Mouse (Mus musculus) myocyte (in vitro differentiated cells): Measurements from ENCODE around the gene Timm22. TPM values are rescaled to one million over a fixed set of nuclear protein-coding genes. Genes with fewer than 3 reads are reported as not detected.
A peak's percentile ranks its signal among the peaks of the same experiment; 100 is the strongest.

Experiments
- H3K27me3 ChIP-seq: one replicate; pipeline ENCODE4 v1.6.1; 2011; ENCODE audit not compliant: control insufficient read depth, insufficient read depth, insufficient read length
- H3K36me3 ChIP-seq: one replicate; pipeline ENCODE4 v1.6.1; 2011; ENCODE audit not compliant: control insufficient read depth, insufficient read depth
- H3K4me2 ChIP-seq: one replicate; pipeline ENCODE4 v1.6.1; 2011; ENCODE audit warnings: low read depth, control low read depth
- H3K4me3 ChIP-seq: one replicate; pipeline ENCODE4 v1.5.1; 2011; ENCODE audit warnings: mild to moderate bottlenecking, control low read depth, moderate library complexity
- H3K79me2 ChIP-seq: one replicate; pipeline ENCODE4 v1.6.1; 2011; ENCODE audit not compliant: control insufficient read depth, insufficient read depth
- H3ac ChIP-seq: one replicate; pipeline ENCODE4 v1.6.1; 2011; ENCODE audit not compliant: control insufficient read depth, insufficient read length
- CEBPB ChIP-seq: IDR thresholded peaks from 2 replicates; pipeline ENCODE4 v1.6.1; 2011; ENCODE audit warnings: mild to moderate bottlenecking, moderate library complexity; ENCODE audit not compliant: poor library complexity, insufficient read depth, severe bottlenecking
- E2F4 ChIP-seq: IDR thresholded peaks from one replicate; pipeline ENCODE4 v1.6.1; 2011; ENCODE audit warnings: mild to moderate bottlenecking, control low read depth, moderate library complexity; ENCODE audit not compliant: insufficient read depth
- MAX ChIP-seq: IDR thresholded peaks from one replicate; pipeline ENCODE4 v1.6.1; 2011; ENCODE audit warnings: low read depth, mild to moderate bottlenecking, control low read depth
- MYOD1 ChIP-seq, 3 experiments: IDR thresholded peaks; one replicate each; pipeline ENCODE4 v1.6.1; 2011; ENCODE audit warnings: control low read depth in 2 of 3, low read depth in 2 of 3, mild to moderate bottlenecking in 2 of 3, moderate library complexity in 1 of 3; ENCODE audit not compliant: insufficient read length in 2 of 3, control insufficient read depth in 1 of 3
- MYOG ChIP-seq, 3 experiments: IDR thresholded peaks; one replicate each; pipeline ENCODE4 v1.6.1; 2011; ENCODE audit warnings: control low read depth in 2 of 3, low read depth in 2 of 3, mild to moderate bottlenecking in 2 of 3; ENCODE audit not compliant: insufficient read length in 2 of 3, control insufficient read depth in 1 of 3, insufficient read depth in 1 of 3
- POLR2A ChIP-seq: IDR thresholded peaks from one replicate; pipeline ENCODE4 v1.6.1; 2011; ENCODE audit warnings: low read depth, mild to moderate bottlenecking, control low read depth, moderate library complexity; ENCODE audit not compliant: insufficient read length
- POLR2AphosphoS2 ChIP-seq: IDR thresholded peaks from one replicate; pipeline ENCODE4 v1.6.1; 2011; ENCODE audit warnings: low read depth, control low read depth; ENCODE audit not compliant: insufficient read length
- REST ChIP-seq: IDR thresholded peaks from one replicate; pipeline ENCODE4 v1.6.1; 2011; ENCODE audit warnings: mild to moderate bottlenecking, control low read depth, moderate library complexity; ENCODE audit not compliant: insufficient read depth, insufficient read length
- SRF ChIP-seq: IDR thresholded peaks from one replicate; pipeline ENCODE4 v1.6.1; 2011; ENCODE audit warnings: low read depth; ENCODE audit not compliant: control insufficient read depth, insufficient read length
- TCF12 ChIP-seq: IDR thresholded peaks from one replicate; pipeline ENCODE4 v1.6.1; 2011; ENCODE audit warnings: mild to moderate bottlenecking, control low read depth; ENCODE audit not compliant: poor library complexity, insufficient read depth, severe bottlenecking
- TCF3 ChIP-seq: IDR thresholded peaks from one replicate; pipeline ENCODE4 v1.6.1; 2011; ENCODE audit warnings: low read depth, control low read depth; ENCODE audit not compliant: insufficient read length
- USF1 ChIP-seq: IDR thresholded peaks from one replicate; pipeline ENCODE4 v1.6.1; 2011; ENCODE audit warnings: low read depth, mild to moderate bottlenecking, control low read depth, moderate library complexity
- polyA plus RNA-seq: library from polyadenylated mRNA; unstranded; fragments of >200 nt; fragmentation: generic; extraction: Trizol; gene quantifications from one replicate; pipeline ENCODE4 v1.2.1, GENCODE M21; 2012; ENCODE audit warnings: missing spikeins

Gene Timm22
- polyA plus RNA-seq, 1 experiment: 101 TPM

GRCm38 (mm10) chr11:76420896-76421295 lies 14.1 kb downstream of the Timm22 start:
- H3K36me3 ChIP-seq: peaks cover 39% of the 10 kb centered on the region
- TF ChIP-seq REST (no peak), MYOG (IDR thresholded peaks at IDR 0.05; ENCODE audit: control insufficient read depth in 1 of 3, insufficient read depth in 1 of 3, insufficient read length in 2 of 3, low read depth in 2 of 3) (peak in 1 of 3 experiments; percentile 30)

GRCm38 (mm10) chr11:76425749-76426148 lies 19.0 kb downstream of the Timm22 start:
- Histone ChIP-seq H3ac (no peak overlapping the region), H3K36me3 (peaks cover 26% of the 10 kb centered on the region), H3K27me3 (no peaks in the 10 kb centered on the region), H3K79me2 (no peaks in the 10 kb centered on the region), H3K4me3 (no peak overlapping the region), H3K4me2 (no peak overlapping the region)
- TF ChIP-seq CEBPB (no peak), REST (no peak), TCF3 (no peak), MYOD1 (IDR thresholded peaks at IDR 0.05; ENCODE audit: control insufficient read depth in 1 of 3, insufficient read length in 2 of 3, low read depth in 2 of 3) (no peak), TCF12 (no peak), POLR2AphosphoS2 (no peak), SRF (no peak), POLR2A (no peak), E2F4 (no peak), MAX (no peak), USF1 (no peak), MYOG (IDR thresholded peaks at IDR 0.05; ENCODE audit: control insufficient read depth in 1 of 3, insufficient read depth in 1 of 3, insufficient read length in 2 of 3, low read depth in 2 of 3) (no peak)

More at GRCm38 (mm10) chr11:76420896-76421295, 14.1 kb downstream of the Timm22 start:
- Histone ChIP-seq H3K4me2 (no peak overlapping the region), H3K4me3 (no peak overlapping the region), H3ac (no peak overlapping the region), H3K27me3 (no peaks in the 10 kb centered on the region), H3K79me2 (no peaks in the 10 kb centered on the region)

GRCm38 (mm10) chr11:76427781-76428180 lies 21.0 kb downstream of the Timm22 start:
- no peak overlapping the region for H3ac ChIP-seq

GRCm38 (mm10) chr11:76429046-76429445 lies 22.3 kb downstream of the Timm22 start:
- no peak for TF ChIP-seq POLR2A
- peak; percentile 4 for TF ChIP-seq USF1
- no peak for TF ChIP-seq POLR2AphosphoS2
- Histone ChIP-seq H3K4me3 (no peak overlapping the region), H3K27me3 (no peaks in the 10 kb centered on the region), H3K36me3 (peaks cover 22% of the 10 kb centered on the region), H3K79me2 (no peaks in the 10 kb centered on the region), H3K4me2 (no peak overlapping the region), H3ac (no peak overlapping the region)

More at GRCm38 (mm10) chr11:76427781-76428180, 21.0 kb downstream of the Timm22 start:
- Histone ChIP-seq H3K27me3 (no peaks in the 10 kb centered on the region), H3K4me3 (no peak overlapping the region), H3K36me3 (peaks cover 19% of the 10 kb centered on the region), H3K4me2 (no peak overlapping the region), H3K79me2 (no peaks in the 10 kb centered on the region)
- TF ChIP-seq POLR2A (no peak), USF1 (no peak), MYOG (IDR thresholded peaks at IDR 0.05; ENCODE audit: control insufficient read depth in 1 of 3, insufficient read depth in 1 of 3, insufficient read length in 2 of 3, low read depth in 2 of 3) (no peak), TCF12 (no peak), REST (no peak), POLR2AphosphoS2 (no peak), CEBPB (no peak)

GRCm38 (mm10) chr11:76429556-76429955 lies 22.8 kb downstream of the Timm22 start:
- Histone ChIP-seq H3K36me3 (peaks cover 27% of the 10 kb centered on the region), H3ac (no peak overlapping the region), H3K27me3 (no peaks in the 10 kb centered on the region), H3K4me3 (no peak overlapping the region), H3K4me2 (no peak overlapping the region), H3K79me2 (no peaks in the 10 kb centered on the region)
- TF ChIP-seq POLR2A (no peak), SRF (no peak), TCF12 (no peak), USF1 (no peak), TCF3 (no peak), MAX (no peak), POLR2AphosphoS2 (no peak), E2F4 (no peak), MYOD1 (IDR thresholded peaks at IDR 0.05; ENCODE audit: control insufficient read depth in 1 of 3, insufficient read length in 2 of 3, low read depth in 2 of 3) (no peak)
